Mouse (Mus musculus): ENCODE measurements around the gene Mrps5.

DNA sequence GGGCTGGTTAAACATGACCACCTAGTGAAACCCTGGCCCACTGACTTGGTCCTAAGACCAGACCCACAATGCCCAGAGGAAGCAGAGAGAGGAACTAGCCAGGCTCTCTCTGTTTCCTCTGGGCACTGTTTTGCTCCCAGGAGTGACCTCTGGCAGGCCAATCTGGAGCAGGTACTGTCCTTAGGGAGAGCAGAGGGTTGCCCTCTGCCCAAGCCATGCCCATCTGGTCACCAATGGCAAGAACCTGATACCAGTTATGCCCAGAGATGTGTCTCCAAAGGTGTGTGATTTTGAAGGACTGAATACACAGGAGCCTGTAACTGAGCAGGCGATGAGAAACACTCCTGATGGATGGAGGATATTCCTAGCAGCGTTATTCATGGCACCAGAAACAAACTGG, 45.3 kb upstream of the Mrps5 start:
- no peak for TF ChIP-seq MAZ (IDR thresholded peaks at IDR 0.05; ENCODE audit: low read depth, low read length)
- no peak for TF ChIP-seq HCFC1 (IDR thresholded peaks at IDR 0.05; ENCODE audit: low read depth, low read length)
- no peak for TF ChIP-seq E2F4 (IDR thresholded peaks at IDR 0.05; ENCODE audit: borderline replicate concordance, low read depth, low read length)
- TF ChIP-seq TCF12 (IDR thresholded peaks at IDR 0.05; ENCODE audit: low read depth, low read length) = no peak

Data from MEL (cell line).